Mouse (Mus musculus): ENCODE data around the gene Polr1d. TPM values are rescaled to one million over a fixed set of nuclear protein-coding genes. Genes with fewer than 3 reads are reported as not detected.

The Polr1d gene
- polyA plus RNA-seq, 1 experiment from 2014 or later, result 129 TPM

DNA sequence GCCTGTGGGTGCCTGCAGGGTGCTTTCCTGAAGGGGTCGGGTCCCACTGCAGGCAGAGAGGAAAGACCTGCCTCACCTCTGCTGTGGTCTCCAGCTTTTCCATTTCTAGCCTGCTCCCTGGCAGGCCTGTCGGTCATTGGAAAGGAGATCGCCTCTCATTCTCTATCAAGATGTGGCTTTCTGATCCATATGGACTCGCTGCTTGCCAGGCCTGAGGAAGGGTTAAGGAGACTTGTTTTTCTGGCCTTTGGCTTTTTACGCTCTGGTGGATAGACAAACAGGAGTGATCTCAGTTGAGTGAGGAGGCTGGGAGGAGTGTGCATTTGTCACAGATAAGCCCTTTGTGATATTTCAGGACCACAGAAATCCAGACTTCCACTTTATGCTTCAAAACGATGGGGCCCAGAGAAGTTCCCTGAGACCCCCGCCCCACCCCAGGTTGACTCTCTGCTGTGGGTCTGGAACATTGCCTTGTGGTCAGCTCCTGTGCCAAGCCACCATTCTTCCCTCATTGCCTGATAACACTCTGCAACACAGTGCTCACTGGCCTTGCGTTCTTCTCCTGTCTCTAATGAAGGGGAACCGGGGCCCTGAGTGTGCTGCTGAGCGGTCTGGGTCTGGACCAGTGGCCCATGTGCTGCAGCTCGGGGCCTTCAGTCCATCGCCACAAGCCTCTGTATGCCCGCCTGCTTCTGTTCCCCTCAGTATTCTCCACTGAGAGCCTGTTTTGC lies 32.2 kb downstream of the Polr1d start:
- no peak for DNase-seq (ENCODE audit: low spot score)
- Histone ChIP-seq H3K27me3 (ENCODE audit: insufficient read depth, poor library complexity, severe bottlenecking) (no peaks in the 10 kb centered on the region), H3K9me3 (peaks cover 6% of the 10 kb centered on the region; the same call in 1 of the 2 replicates), H3K36me3 (peaks cover 83% of the 10 kb centered on the region), H3K27ac (no peak overlapping the region), H3K4me1 (no peaks in the 10 kb centered on the region), H3K4me3 (no peak overlapping the region)
- 85% methylated on average over 13 of the region's 13 CpGs for whole genome bisulfite sequencing

DNA sequence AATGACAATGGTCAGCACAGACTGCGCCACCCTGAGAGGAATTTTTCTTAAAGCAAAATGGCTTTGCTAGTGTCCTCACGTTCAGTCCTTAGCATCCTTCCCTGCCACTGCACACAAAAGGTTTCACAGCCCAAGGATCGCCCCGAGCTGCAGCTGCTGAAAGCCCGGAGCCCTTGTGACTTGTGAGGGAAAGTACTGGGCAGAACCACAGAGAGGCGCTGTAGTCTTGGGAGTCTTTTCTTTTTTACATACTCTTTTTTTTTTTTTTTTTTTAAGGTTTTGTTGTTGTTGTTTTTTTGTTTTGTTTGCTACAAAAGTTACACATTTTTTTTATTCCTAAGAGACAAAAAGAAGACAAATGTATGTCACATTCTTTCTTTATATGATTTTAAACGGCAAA lies 37.9 kb downstream of the Polr1d start:
- Histone ChIP-seq H3K9me3 (peaks cover 11% of the 10 kb centered on the region), H3K27me3 (ENCODE audit: insufficient read depth, poor library complexity, severe bottlenecking) (no peaks in the 10 kb centered on the region), H3K36me3 (peaks cover 30% of the 10 kb centered on the region), H3K27ac (no peak overlapping the region), H3K4me1 (no peaks in the 10 kb centered on the region), H3K4me3 (no peak overlapping the region)
- DNase-seq (ENCODE audit: low spot score), result no peak
- 84% methylated on average over 7 of the region's 7 CpGs for WGBS

DNA sequence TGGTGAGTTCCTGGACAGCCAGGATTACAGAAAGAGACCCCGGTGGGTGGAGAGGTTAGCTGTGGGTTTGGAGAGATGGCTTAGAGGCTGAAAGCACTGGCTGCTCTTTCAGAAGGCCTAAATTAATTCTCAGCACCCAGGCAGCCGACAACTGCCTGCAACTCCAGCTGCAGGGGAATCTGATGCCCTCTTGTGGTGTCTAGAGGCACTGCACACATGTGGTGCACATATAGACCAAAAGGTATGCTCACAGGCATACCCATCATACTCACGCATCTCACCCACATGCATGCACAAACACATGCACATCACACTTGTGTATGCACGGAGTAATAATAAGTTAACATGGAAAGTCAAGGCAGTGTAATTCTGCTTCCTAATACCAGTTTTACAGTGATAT lies 38.8 kb downstream of the Polr1d start:
- peaks cover 23% of the 10 kb centered on the region for H3K36me3 ChIP-seq

DNA sequence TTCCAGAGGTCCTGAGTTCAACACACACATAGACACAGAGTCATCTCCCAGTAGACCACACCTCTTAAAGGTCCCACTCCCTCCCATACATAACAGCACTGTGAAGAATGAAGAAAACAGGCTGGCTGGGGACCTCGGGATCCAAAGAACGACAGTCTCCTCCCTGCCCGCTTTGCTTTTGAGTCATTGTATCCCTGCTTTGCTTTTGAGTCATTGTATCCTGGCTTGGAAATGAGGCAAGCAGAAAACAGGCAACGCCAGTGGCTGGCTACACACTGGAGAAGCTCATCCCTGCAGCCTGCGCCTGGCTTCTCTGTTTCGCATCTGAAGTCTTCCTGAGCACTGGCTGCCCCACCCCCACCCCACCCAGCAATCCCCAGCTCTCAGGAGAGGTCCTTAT lies 40.2 kb downstream of the Polr1d start:
- Histone ChIP-seq H3K27me3 (ENCODE audit: insufficient read depth, poor library complexity, severe bottlenecking) (no peaks in the 10 kb centered on the region), H3K4me3 (no peak overlapping the region), H3K4me1 (no peaks in the 10 kb centered on the region), H3K36me3 (peaks cover 14% of the 10 kb centered on the region), H3K9me3 (peaks cover 11% of the 10 kb centered on the region), H3K27ac (no peak overlapping the region)
- 25% methylated on average over 6 of the region's 6 CpGs for WGBS
- DNase-seq (ENCODE audit: low spot score), result no peak

More for the DNA sequence above, 38.8 kb downstream of the Polr1d start:
- Histone ChIP-seq H3K27me3 (ENCODE audit: insufficient read depth, poor library complexity, severe bottlenecking) (no peaks in the 10 kb centered on the region), H3K9me3 (peaks cover 11% of the 10 kb centered on the region), H3K27ac (no peak overlapping the region), H3K4me1 (no peaks in the 10 kb centered on the region), H3K4me3 (no peak overlapping the region)
- WGBS, result 93% methylated on average over 4 of the region's 4 CpGs
- no peak for DNase-seq (ENCODE audit: low spot score)

DNA sequence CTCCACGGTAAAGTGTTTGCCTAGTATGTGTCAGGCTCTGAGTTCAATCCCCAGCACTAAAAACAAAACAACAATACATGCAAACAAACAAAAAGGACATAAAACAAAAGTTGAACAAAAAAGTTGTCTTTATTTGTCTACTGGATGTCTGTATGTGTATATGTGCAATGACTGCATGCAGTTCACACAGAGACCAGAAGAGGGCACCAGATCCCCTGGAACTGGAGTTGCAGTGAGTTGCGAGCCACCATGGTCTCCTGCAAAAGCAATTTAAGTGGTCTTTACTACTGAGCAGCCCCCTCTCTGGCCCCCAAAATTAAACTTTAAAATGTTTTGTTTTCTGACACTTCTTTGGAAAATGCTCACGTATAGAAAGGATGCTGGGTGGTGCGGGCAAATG lies 44.3 kb downstream of the Polr1d start:
- Histone ChIP-seq H3K27ac (no peak overlapping the region), H3K36me3 (no peaks in the 10 kb centered on the region), H3K4me3 (no peak overlapping the region), H3K27me3 (ENCODE audit: insufficient read depth, poor library complexity, severe bottlenecking) (no peaks in the 10 kb centered on the region), H3K9me3 (no peaks in the 10 kb centered on the region), H3K4me1 (no peaks in the 10 kb centered on the region)
- DNase-seq (ENCODE audit: low spot score), result no peak
- WGBS, result 94% methylated on average over 4 of the region's 4 CpGs

DNA sequence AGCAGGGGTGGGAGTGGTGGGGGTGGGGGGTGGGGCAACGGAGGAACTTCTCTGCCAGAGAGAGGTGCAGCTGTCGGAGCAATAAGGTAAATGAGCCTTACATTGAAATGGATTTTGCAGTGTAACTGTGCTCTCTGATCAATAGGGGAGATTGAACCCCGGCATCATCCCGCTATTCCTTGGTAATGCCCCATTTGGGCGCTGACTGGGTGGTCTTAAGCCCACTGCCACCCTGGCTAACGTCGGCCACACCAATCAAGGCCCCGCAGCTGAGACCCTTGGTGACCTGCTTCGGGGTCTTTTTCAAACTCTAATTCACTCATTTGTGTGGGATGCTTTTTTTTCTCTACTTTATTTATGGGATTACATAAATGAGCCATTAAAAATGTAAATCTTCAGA lies 47.9 kb downstream of the Polr1d start:
- Histone ChIP-seq H3K4me3 (no peak overlapping the region), H3K27me3 (ENCODE audit: insufficient read depth, poor library complexity, severe bottlenecking) (no peaks in the 10 kb centered on the region), H3K4me1 (no peaks in the 10 kb centered on the region), H3K27ac (no peak overlapping the region), H3K36me3 (no peaks in the 10 kb centered on the region), H3K9me3 (no peaks in the 10 kb centered on the region)
- WGBS, result 71% methylated on average over 9 of the region's 9 CpGs
- DNase-seq (ENCODE audit: low spot score), result no peak

DNA sequence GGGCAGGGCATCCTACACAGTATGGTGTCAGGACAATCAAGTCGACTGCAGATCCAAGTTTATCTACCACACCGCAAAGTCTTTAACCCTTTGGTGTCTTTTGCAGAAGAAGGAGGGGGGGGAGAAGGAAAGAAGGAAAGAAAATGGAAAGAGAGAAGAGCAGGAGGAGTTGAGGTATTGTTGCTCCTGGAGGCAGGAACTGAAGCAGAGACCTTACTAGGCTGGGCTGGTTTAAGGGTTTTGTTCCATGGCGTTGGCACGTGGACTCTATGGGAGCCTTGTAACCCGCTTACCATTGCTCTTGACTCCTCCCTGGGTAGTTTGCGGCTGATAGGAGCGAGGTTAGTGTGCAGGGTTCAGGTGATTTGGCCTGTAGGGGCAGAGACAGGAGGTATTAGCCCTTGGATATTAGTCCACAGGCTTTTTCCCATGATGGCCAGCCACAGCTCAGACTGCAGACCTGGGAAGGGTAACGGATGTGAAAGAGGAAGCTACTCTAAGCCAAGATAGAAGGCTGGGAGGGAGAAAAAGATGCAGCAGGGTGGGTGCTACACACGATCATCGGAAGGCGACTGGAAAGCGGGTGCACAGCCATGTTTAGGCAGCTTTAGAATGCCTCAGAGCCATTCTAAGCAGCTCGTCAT lies 48.8 kb downstream of the Polr1d start:
- H3K36me3 ChIP-seq, result no peaks in the 10 kb centered on the region
- no peak overlapping the region for H3K27ac ChIP-seq
- no peak overlapping the region for H3K4me3 ChIP-seq
- WGBS, result 84% methylated on average over 13 of the region's 13 CpGs
- no peaks in the 10 kb centered on the region for H3K9me3 ChIP-seq
- no peaks in the 10 kb centered on the region for H3K4me1 ChIP-seq
- H3K27me3 ChIP-seq (ENCODE audit: insufficient read depth, poor library complexity, severe bottlenecking), result no peaks in the 10 kb centered on the region
- DNase-seq (ENCODE audit: low spot score), result no peak

DNA sequence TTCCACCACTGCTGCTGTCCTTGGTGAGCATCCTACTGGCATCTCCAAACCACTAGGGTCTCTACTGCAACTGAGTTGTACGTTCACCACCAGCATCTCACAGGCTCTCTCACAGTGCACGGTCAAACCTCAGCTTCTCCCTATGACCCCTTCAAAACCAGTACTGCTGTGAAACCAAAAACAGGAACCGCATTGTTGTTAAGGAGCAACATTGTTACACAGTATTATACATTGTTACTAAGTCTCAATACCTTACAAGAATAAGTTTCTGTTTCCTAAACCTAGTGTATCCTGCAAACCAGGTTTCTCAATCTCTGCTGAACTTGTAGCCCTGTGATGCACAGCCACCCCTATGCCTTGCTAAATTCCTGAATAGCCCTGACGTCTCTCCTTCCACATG lies 51.0 kb downstream of the Polr1d start:
- H3K27ac ChIP-seq, result no peak overlapping the region
- 78% methylated on average over 4 of the region's 4 CpGs for WGBS
- H3K4me1 ChIP-seq, result no peaks in the 10 kb centered on the region
- H3K9me3 ChIP-seq, result no peaks in the 10 kb centered on the region
- DNase-seq (ENCODE audit: low spot score), result no peak
- H3K36me3 ChIP-seq, result no peaks in the 10 kb centered on the region
- H3K4me3 ChIP-seq, result no peak overlapping the region
- H3K27me3 ChIP-seq (ENCODE audit: insufficient read depth, poor library complexity, severe bottlenecking), result peaks cover 8% of the 10 kb centered on the region; the same call in 1 of the 2 replicates

DNA sequence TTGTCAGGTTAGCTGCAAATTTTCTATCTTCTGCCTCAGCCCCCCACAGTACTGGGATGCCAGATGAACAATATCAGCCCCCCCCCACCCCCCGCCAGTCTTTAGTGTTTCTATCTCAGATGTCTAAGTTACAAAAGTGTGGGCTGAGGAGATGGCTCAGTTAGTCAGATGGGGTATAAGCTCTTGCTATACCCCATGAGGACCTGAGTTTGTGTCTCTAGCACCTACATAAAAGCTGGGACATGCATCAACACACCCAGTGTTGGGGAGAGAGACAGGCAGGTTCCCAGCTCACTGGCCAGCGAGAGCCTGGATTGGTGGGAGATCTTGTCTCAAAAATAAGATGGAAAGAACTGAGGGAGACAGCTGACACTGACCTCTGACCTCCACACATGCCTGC lies 52.6 kb downstream of the Polr1d start:
- 77% methylated on average over 2 of the region's 2 CpGs for WGBS
- Histone ChIP-seq H3K27ac (no peak overlapping the region), H3K9me3 (no peaks in the 10 kb centered on the region), H3K4me1 (no peaks in the 10 kb centered on the region), H3K4me3 (no peak overlapping the region), H3K36me3 (no peaks in the 10 kb centered on the region), H3K27me3 (ENCODE audit: insufficient read depth, poor library complexity, severe bottlenecking) (peaks cover 8% of the 10 kb centered on the region; the same call in 1 of the 2 replicates)
- DNase-seq (ENCODE audit: low spot score), result no peak

DNA sequence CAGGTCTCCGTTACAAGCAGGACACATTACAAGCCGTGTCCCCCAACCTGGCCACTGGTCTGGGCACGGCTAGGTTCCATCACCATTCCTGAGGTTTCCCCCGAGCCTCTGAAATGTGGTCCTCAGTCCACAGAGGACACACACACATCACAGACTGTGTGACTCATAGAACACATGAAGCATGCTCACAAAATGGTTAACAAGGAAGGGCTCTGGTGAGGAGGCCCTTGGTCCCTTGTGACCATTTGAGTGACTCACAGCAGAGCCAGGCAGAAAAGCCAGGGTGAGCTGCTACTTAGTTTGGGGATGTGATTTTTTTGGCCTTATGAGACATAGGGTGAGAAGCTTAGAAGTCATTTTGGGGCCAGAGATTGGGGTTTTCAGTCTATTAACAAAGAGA lies 55.1 kb downstream of the Polr1d start:
- no peaks in the 10 kb centered on the region for H3K4me1 ChIP-seq
- H3K27ac ChIP-seq, result no peak overlapping the region
- H3K36me3 ChIP-seq, result no peaks in the 10 kb centered on the region
- no peak for DNase-seq (ENCODE audit: low spot score)
- H3K9me3 ChIP-seq, result no peaks in the 10 kb centered on the region
- H3K27me3 ChIP-seq (ENCODE audit: insufficient read depth, poor library complexity, severe bottlenecking), result peaks cover 8% of the 10 kb centered on the region; the same call in 1 of the 2 replicates
- H3K4me3 ChIP-seq, result no peak overlapping the region
- 77% methylated on average over 4 of the region's 4 CpGs for WGBS

DNA sequence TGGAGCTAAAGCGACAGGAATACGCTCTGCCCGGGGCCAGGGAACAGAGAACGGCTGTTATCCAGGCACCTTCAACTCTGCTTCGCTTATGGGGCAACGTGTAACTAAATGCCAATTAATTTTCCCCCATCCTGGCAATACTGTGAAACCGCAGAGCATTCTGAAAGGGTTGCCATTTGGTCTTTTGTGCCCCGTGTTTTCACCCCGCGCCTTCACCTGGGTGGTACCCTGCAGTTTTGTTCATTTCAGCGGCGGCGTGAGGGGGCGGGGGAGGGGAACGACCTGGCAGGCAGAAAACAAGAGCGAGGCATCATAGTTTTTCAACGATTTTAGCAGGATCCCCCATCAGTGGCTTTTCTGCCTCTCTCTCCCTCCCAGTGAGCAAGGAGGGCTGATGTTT lies 56.8 kb downstream of the Polr1d start:
- peak overlapping the region; percentile 47 for H3K4me3 ChIP-seq
- no peaks in the 10 kb centered on the region for H3K36me3 ChIP-seq
- WGBS, result 17% methylated on average over 17 of the region's 17 CpGs
- H3K9me3 ChIP-seq, result no peaks in the 10 kb centered on the region
- no peak for DNase-seq (ENCODE audit: low spot score)
- no peaks in the 10 kb centered on the region for H3K4me1 ChIP-seq
- peaks cover 14% of the 10 kb centered on the region; the same call in 1 of the 2 replicates for H3K27me3 ChIP-seq (ENCODE audit: insufficient read depth, poor library complexity, severe bottlenecking)
- H3K27ac ChIP-seq, result no peak overlapping the region

DNA sequence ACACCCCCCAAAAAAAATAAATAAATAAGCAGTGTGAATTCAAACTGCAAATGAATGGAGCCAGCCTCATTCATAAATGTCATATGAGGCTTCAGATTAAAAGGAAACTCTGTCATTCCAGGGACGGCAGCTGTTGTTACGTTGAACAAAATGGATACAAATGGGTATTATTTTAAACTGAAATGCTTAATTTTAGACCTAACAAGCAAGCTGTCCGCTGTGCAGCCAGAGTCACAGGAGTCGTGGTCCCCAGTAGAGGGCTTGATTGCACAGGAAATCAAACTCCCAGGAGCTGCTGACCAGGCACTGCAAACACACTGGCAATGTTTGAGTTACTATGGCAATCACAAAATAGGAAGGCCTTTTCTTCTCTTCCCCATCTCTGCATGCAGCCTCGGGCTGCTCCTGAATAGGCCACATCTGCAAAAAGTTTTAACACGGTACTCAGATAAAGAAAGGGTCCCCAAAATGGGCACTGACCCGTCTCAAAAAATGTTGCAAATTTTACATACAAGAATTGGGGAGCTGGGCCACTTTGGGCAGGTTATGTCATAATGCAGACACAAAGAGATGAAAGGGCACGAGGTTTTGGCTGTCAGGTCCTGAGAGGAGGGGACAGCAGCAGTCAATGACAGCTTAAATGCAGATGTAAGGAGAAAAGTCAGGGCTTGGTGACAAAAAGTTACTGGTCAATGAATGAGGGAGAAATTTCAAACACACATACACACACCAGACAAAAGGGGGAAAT lies 57.7 kb downstream of the Polr1d start:
- peaks cover 14% of the 10 kb centered on the region; the same call in 1 of the 2 replicates for H3K27me3 ChIP-seq (ENCODE audit: insufficient read depth, poor library complexity, severe bottlenecking)
- H3K27ac ChIP-seq, result no peak overlapping the region
- no peaks in the 10 kb centered on the region for H3K36me3 ChIP-seq
- H3K9me3 ChIP-seq, result no peaks in the 10 kb centered on the region
- H3K4me3 ChIP-seq, result no peak overlapping the region
- 60% methylated on average over 8 of the region's 8 CpGs for WGBS
- H3K4me1 ChIP-seq, result no peaks in the 10 kb centered on the region
- no peak for DNase-seq (ENCODE audit: low spot score)

DNA sequence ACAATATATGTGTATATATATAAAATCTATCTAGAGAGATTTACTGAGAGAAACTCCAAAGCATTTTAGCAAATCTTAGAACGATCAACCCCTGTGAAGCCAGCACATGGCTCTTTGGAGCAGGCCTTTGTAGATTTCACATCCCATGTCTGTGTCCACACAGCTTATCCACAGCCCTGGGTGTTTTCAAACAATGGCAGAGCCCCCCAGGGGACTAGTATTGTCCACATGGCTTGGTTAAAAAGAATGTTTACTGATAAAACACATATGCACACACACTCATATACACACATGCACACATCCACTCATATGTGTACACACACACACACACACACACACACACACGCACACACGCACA lies 58.2 kb downstream of the Polr1d start:
- Histone ChIP-seq H3K9me3 (no peaks in the 10 kb centered on the region), H3K27me3 (ENCODE audit: insufficient read depth, poor library complexity, severe bottlenecking) (peaks cover 14% of the 10 kb centered on the region; the same call in 1 of the 2 replicates), H3K4me1 (no peaks in the 10 kb centered on the region), H3K4me3 (no peak overlapping the region), H3K36me3 (no peaks in the 10 kb centered on the region), H3K27ac (no peak overlapping the region)
- no peak for DNase-seq (ENCODE audit: low spot score)
- WGBS, result 88% methylated on average over 3 of the region's 3 CpGs

All from heart, embryonic 10.5 days (tissue).